Mouse (Mus musculus): ENCODE measurements around the gene Mctp2. TPM values are rescaled to one million over a fixed set of nuclear protein-coding genes. Genes with fewer than 3 reads are reported as not detected.
A peak's percentile ranks its signal among the peaks of the same experiment; 100 is the strongest.

Mctp2 gene
- total and polyA plus RNA-seq, 2 experiments from 2014 or later = 0.25 to 2.1 TPM

DNA sequence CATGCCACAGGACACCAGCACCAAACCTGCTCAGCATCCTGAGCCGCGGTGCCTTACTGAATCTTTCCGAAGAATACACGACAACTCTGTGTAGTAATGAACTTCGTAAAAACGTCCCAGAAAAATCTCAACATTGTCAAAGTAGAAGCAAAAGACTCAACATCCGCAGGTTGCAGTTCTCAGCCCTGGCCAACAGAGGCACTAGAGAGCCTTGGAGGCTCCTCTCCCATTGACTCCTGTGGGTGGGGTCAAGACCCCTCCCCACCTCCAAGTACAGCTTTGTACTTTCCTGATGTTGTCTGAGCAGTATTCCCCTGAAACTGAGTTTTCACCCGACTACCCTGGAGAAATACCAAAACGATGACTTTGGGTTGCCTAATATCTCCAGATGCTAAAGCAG is 65.1 kb downstream of the Mctp2 start:
- H3K4me2 ChIP-seq (ENCODE audit: low read depth) = no peak overlapping the region
- no peaks in the 10 kb centered on the region for H3K4me1 ChIP-seq (ENCODE audit: insufficient read depth)
- H3K36me3 ChIP-seq (ENCODE audit: insufficient read depth) = no peaks in the 10 kb centered on the region
- TF ChIP-seq CTCF (IDR thresholded peaks at IDR 0.05; ENCODE audit: low read depth) = peak; percentile 12; the same call in 1 of the 2 replicates
- no peak overlapping the region for H3K4me3 ChIP-seq (ENCODE audit: low read depth, low read length)
- 96% methylated on average over 9 of the region's 9 CpGs for WGBS
- DNase-seq = no peak
- H3K27me3 ChIP-seq (ENCODE audit: insufficient read depth, low read length) = no peaks in the 10 kb centered on the region
- no peaks in the 10 kb centered on the region for H3K9me3 ChIP-seq (ENCODE audit: low read length)
- no peak overlapping the region for H3K27ac ChIP-seq (ENCODE audit: low read depth, low read length)
- ATAC-seq = no peak
- no peak overlapping the region for H3K9ac ChIP-seq

DNA sequence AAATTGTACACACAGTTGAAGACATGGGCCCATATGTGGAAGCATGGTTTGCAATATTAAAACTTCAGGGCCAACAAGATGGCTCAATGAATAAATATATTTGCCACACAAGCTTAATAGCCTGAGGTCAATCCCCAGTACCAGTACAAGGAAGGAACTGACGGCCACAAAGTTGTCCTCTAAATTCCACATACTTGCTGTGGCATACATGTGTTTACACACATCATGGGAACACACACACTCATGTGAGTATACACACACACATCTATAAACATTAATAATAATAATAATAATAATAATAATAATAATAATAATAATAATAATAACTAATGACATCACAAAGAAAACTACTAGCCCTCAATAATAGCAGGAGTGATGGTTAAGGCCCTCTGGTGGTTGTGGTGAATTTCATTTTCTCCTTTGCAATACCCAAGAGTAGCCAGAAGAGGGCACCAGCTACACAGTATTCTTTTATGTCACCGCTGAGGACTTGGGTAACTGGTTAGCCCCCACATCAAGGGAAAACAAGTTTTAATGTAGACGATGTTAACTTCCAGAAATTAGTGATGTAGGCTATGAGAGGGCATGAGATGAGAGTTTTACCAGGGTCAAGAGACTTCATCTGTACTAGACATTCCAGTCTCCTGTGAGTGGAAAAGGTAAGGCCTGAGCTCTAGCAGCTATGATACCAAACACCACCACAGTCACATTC is 66.5 kb downstream of the Mctp2 start:
- Histone ChIP-seq H3K9me3 (ENCODE audit: low read length) (no peaks in the 10 kb centered on the region), H3K27me3 (ENCODE audit: insufficient read depth, low read length) (no peaks in the 10 kb centered on the region), H3K4me2 (ENCODE audit: low read depth) (no peak overlapping the region), H3K36me3 (ENCODE audit: insufficient read depth) (no peaks in the 10 kb centered on the region), H3K9ac (no peak overlapping the region), H3K4me3 (ENCODE audit: low read depth, low read length) (no peak overlapping the region), H3K4me1 (ENCODE audit: insufficient read depth) (no peaks in the 10 kb centered on the region), H3K27ac (ENCODE audit: low read depth, low read length) (no peak overlapping the region)
- peak; percentile 91 for TF ChIP-seq CTCF (IDR thresholded peaks at IDR 0.05; ENCODE audit: low read depth)
- DNase-seq (peak; percentile 76), ATAC-seq (peak; percentile 40)
- 31% methylated on average over 3 of the region's 3 CpGs for WGBS

DNA sequence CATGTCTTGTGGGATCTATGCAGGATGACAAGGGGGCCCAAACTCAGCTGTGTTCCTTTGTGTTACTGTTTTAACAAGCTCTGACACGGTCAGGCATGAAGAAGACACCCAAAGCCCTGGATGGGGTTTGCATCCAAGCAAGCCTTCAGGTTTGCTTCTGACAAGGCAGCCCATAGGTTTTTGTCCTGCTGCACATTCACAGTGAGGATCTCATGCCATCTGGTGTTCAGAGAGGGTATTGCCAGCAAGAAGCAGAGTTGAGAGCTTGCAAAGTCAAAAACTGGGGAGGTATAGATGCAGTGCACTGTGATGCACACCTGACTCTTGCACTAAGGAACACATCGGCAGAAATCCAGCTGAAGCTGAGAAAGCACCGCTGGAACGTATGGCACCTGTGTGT is 67.8 kb downstream of the Mctp2 start:
- peak; percentile 94 for TF ChIP-seq CTCF (IDR thresholded peaks at IDR 0.05; ENCODE audit: low read depth)
- Histone ChIP-seq H3K4me3 (ENCODE audit: low read depth, low read length) (no peak overlapping the region), H3K27me3 (ENCODE audit: insufficient read depth, low read length) (no peaks in the 10 kb centered on the region), H3K4me1 (ENCODE audit: insufficient read depth) (no peaks in the 10 kb centered on the region), H3K27ac (ENCODE audit: low read depth, low read length) (no peak overlapping the region), H3K9me3 (ENCODE audit: low read length) (no peaks in the 10 kb centered on the region), H3K36me3 (ENCODE audit: insufficient read depth) (no peaks in the 10 kb centered on the region), H3K4me2 (ENCODE audit: low read depth) (no peak overlapping the region), H3K9ac (no peak overlapping the region)
- DNase-seq (peak; percentile 85), ATAC-seq (peak; percentile 69)
- WGBS = 51% methylated on average over 4 of the region's 4 CpGs

DNA sequence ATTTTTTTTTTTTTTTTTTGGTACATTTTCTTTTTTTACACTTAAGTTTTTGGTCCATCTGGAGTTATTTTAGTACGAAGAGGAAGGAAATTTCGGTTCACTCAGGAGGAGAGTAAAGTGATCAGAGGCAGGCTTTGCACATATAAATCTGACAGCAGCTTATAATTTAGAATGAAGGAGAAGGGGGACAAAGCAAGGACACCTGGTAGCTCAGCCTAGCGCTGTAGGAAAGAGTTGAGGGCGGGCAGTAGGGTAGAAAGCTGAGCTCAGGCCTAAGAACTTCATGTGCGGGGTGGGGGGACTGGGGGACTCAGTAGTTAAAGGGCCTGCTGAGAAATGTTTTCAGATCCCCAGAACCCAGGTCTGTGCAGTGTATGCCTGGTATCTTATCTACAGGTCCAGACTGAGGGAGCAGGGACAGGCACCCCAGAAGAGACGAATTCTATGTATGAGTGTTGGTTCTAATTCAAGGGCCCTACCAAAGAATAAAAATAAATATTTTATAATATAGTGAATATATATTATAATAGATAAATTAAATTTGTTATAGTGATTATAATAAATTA is 71.9 kb downstream of the Mctp2 start:
- Histone ChIP-seq H3K27ac (ENCODE audit: low read depth, low read length) (no peak overlapping the region), H3K27me3 (ENCODE audit: insufficient read depth, low read length) (no peaks in the 10 kb centered on the region), H3K4me2 (ENCODE audit: low read depth) (no peak overlapping the region), H3K4me1 (ENCODE audit: insufficient read depth) (no peaks in the 10 kb centered on the region), H3K9ac (no peak overlapping the region), H3K9me3 (ENCODE audit: low read length) (no peaks in the 10 kb centered on the region), H3K36me3 (ENCODE audit: insufficient read depth) (no peaks in the 10 kb centered on the region), H3K4me3 (ENCODE audit: low read depth, low read length) (no peak overlapping the region)
- TF ChIP-seq CTCF (IDR thresholded peaks at IDR 0.05; ENCODE audit: low read depth) = no peak
- ATAC-seq (no peak), DNase-seq (no peak)
- WGBS = 61% methylated on average over 6 of the region's 6 CpGs

DNA sequence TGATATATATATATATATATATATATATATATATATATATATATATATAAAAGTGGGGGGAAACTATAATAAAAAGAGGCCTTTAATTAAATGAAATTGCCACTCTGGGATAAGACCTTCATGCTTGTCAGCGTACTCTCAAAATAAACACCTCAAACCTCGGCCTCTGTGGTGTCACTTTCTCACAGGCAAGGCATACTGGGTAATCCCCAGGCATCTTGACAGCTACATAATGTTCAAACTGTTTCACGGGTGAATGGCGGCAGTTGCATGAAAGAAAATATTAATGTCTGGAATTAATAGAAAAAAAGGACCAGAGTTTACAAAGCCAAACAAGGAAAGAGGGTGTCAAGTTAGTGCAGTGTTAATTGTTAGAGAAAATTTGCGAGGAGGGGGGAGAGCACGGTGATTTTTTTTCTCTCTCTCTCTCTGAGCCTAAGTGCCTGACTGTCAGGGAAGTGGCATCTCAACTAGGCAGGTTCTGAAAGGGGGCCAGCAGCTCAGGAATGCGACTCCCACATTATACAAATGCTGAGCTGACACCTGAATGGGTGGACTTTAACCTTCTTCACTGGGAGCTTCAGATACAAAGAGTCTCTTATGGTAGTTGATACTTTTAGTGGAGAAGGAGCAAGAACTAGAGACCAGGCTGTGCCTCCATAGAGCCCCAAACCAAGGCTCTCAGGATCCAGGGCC is 75.1 kb downstream of the Mctp2 start:
- no peak overlapping the region for H3K27ac ChIP-seq (ENCODE audit: low read depth, low read length)
- ATAC-seq = no peak
- no peak overlapping the region for H3K4me2 ChIP-seq (ENCODE audit: low read depth)
- H3K9ac ChIP-seq = no peak overlapping the region
- H3K27me3 ChIP-seq (ENCODE audit: insufficient read depth, low read length) = no peaks in the 10 kb centered on the region
- WGBS = 32% methylated on average over 7 of the region's 7 CpGs
- no peak overlapping the region for H3K4me3 ChIP-seq (ENCODE audit: low read depth, low read length)
- H3K9me3 ChIP-seq (ENCODE audit: low read length) = no peaks in the 10 kb centered on the region
- no peaks in the 10 kb centered on the region for H3K4me1 ChIP-seq (ENCODE audit: insufficient read depth)
- H3K36me3 ChIP-seq (ENCODE audit: insufficient read depth) = no peaks in the 10 kb centered on the region
- DNase-seq = no peak
- no peak for TF ChIP-seq CTCF (IDR thresholded peaks at IDR 0.05; ENCODE audit: low read depth)

DNA sequence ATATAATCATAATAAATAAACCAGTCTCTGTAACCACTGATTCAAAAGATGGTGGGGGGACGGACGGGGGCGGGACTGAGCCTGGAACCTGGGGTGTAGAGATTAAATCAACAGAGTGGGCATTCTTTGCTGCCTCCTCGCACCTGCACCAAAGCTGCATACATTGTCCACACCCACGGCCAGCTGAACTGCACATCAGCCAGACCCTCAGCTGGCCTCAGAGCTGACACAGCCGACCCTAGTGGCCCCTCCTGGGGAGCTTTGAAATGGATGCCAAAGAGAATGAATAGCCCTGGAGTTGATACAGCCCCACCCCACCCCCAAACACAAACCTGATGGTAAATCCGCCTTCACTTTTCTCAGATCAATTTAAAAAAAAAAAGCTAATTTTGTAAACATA is 76.5 kb downstream of the Mctp2 start:
- 26% methylated on average over 7 of the region's 7 CpGs for WGBS
- H3K4me2 ChIP-seq (ENCODE audit: low read depth) = no peak overlapping the region

DNA sequence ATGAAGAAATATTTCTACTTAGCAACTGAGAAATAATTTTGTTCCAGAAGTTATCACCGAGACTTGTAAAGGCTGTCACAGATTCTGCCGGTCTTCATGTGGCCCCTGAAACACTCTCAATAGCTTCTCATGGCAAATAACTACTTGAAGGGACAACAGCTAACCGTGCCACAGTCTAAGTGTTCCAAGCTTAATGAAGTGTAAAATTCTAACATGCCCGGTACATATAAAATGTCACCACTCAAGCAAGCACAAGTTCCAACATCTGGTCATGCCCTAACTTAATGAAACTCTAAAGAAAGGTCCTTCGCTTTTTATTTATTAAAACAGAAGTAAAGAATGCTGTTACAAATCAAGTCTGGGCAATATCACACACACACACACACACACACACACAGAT is 82.8 kb downstream of the Mctp2 start:
- Histone ChIP-seq H3K9ac (no peak overlapping the region), H3K4me1 (ENCODE audit: insufficient read depth) (no peaks in the 10 kb centered on the region), H3K4me2 (ENCODE audit: low read depth) (no peak overlapping the region), H3K27me3 (ENCODE audit: insufficient read depth, low read length) (no peaks in the 10 kb centered on the region), H3K9me3 (ENCODE audit: low read length) (no peaks in the 10 kb centered on the region), H3K4me3 (ENCODE audit: low read depth, low read length) (no peak overlapping the region), H3K36me3 (ENCODE audit: insufficient read depth) (no peaks in the 10 kb centered on the region), H3K27ac (ENCODE audit: low read depth, low read length) (no peak overlapping the region)
- WGBS = 69% methylated on average over 5 of the region's 5 CpGs
- no peak for TF ChIP-seq CTCF (IDR thresholded peaks at IDR 0.05; ENCODE audit: low read depth)
- DNase-seq (no peak), ATAC-seq (no peak)

More for the DNA sequence above, 76.5 kb downstream of the Mctp2 start:
- ATAC-seq = no peak
- TF ChIP-seq CTCF (IDR thresholded peaks at IDR 0.05; ENCODE audit: low read depth) = no peak
- no peaks in the 10 kb centered on the region for H3K4me1 ChIP-seq (ENCODE audit: insufficient read depth)
- H3K4me3 ChIP-seq (ENCODE audit: low read depth, low read length) = no peak overlapping the region
- H3K36me3 ChIP-seq (ENCODE audit: insufficient read depth) = no peaks in the 10 kb centered on the region
- H3K27me3 ChIP-seq (ENCODE audit: insufficient read depth, low read length) = no peaks in the 10 kb centered on the region
- H3K9ac ChIP-seq = no peak overlapping the region
- no peaks in the 10 kb centered on the region for H3K9me3 ChIP-seq (ENCODE audit: low read length)
- no peak for DNase-seq
- no peak overlapping the region for H3K27ac ChIP-seq (ENCODE audit: low read depth, low read length)

Data from forebrain, postnatal 0 days (tissue).